Mouse (Mus musculus) kidney, adult 18-20 months (tissue): ENCODE measurements at regions not wholly inside any gene's neighbourhood (a gene's known extent, or its start where the extent isn't known, plus 50 kb on each side); places are given as distances from the start of the nearest gene placed in this dataset.

Source experiments
- DNase-seq: peaks from one replicate; pipeline ENCODE4 v3.0.0; 2021

- DNase-seq, result no peak
Observed at GRCm38 (mm10) chr11:93808431-93808830, 77.1 kb downstream of the Utp18 start.

DNA sequence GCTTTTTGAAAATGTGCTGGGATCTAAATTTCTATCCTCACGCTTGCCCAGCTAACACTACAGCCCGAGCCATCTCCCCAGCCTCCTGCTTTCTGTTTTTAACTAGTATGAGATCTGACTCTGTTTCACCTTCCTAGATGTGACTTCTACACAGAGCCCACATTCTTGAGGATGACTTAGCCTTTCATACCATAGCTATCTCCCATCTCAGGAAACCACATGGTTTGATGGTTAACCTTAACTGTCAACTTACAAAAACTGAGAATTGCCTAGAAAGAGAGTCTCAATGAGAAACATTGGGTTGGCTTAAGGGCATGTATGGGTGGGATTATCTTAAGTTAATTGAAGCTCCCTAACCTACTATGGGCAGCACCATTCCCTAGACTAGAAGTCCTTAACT is 78.4 kb downstream of the Utp18 start:
- no peak for DNase-seq

DNA sequence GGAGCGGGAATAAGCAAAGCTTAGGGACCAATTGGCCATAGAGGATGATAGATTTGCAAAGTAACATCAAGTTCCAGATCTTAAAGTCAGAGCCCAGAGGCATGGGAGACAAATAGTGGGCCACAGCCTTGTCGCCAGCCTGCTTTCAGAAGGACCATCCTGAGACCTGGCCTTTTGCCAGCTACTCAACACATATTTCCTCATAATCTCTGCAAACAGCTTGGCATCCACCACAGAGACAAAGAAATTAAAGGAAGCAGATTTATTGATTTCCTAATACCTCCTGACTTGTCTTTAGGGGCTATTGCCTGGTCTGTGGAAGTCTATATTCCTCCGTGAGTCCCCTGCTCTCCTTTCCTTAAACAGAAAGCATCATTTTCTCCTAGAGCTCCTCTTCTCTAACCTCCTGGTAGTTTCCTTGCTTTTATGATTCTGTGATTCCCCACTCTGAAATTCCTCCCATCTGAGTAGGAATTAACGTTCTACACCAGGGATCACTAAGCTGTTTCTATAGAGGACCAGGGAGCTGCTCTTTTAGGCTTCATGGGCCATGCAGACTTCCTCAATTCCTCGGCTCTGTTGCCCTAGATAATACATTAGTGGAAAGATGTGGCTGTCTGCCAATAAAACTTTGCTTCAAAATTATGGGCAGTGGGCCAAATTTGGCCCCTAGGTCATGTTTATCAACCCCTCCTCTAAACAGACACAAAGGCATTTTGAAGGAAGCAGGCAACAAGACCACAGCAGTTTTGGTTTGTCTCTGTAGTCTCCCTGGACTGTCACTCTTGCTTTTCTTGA is 114.2 kb downstream of the Utp18 start:
- DNase-seq, result no peak

DNA sequence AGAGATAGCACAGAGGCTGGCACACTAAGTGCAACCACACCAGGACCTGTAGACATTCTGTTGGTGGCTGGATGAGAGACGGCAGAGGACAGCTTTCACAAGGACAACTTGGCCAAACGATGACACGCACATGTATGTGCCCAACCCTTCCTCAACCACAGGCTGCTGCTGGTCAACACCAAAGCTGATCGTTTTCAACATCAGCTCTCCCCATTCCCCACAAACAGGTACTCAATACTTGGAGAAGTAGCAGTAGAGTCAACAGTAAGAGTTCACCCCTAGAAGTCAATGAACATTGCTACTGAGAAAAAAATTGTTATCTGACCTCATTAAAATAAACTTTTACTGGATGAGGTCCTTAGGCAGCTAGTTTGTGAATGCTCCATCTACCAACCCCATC is 119.6 kb downstream of the Utp18 start:
- DNase-seq, result no peak

DNA sequence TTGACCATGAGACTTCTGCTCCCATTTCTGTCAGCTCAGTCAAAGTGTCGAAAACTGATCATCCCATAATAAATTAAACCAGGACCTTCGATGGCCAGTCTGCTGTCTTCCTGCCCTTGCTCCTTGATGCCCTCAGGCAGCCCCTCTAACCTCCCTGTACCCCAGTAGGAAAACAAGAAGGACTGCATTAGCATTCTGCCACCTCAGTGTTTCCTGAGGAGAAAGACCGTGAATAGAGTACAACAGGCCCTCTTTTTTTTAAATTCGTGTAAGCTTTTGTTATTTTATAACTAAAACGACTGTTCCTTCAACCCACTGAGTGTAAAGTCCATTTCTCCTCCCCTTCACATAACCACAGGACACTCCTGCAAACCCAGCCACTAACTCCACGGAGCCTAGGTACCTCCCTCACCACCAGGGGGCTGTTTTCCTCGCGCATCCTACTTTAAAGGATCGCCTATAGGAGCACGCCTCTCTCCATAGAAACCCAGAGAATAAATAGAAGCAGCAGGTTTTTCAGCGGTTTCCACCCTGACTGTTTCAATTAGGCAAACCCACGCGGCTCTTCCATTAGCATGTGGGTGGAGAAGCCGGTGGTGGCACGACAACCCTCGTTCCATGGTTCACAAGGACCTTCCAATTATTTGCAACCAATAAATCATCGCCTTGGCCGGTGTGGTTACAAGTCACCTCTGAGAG is 122.6 kb downstream of the Utp18 start:
- peak; percentile 57 for DNase-seq

- DNase-seq, result no peak
Observed at GRCm38 (mm10) chr11:93757825-93758224, 127.7 kb downstream of the Utp18 start.

DNA sequence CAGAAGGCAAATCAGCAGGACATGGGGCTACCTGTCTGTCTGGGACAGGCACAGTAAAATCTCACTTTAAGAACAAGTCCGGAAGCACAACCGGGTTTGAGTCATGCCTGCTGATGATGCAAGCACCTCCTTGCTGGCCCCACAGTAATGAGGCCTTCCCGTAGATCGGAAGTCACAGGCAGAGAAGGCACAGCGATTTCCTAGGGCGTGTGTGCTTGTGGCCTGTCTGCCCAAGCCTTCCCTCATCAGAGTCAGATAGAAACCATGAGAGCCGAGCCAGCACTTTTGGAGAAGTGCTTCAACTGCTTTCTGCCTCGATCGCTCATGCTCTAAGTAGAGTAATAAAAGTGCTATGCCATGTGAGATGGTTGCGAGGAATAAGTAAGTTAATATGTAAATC is 148.9 kb downstream of the Utp18 start:
- DNase-seq, result no peak

DNA sequence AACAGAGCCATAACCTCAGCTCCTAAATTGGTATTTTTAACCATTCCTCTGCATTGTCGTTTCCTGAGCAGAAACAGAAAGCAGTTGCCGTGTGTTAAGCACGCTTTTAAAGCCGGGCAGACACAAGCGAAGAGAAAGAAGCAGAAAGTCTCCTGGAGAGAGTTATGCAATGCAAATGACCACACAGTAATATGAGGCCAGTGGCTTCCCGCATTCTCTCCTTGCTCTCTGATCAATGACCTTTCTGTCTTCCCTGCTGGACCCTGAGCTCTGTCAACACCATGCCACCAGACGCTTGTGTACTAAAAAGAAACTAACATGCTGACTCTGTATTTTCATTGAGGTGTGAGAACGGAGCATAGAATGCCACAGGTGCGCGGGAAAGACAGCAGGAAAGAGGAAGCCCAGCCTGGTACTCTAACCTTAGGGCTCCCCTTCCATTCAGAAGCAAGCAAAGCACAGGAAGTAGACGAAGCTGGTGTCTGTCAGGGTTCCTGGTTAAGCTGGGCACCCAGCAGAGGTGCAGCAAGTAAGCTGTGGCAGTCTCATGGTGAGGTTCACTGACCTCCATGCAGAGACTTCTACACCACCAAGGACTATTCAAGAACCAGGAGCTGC is 151.9 kb downstream of the Utp18 start:
- DNase-seq, result no peak

GRCm38 (mm10) chr11:93729119-93729518 is 156.4 kb downstream of the Utp18 start:
- DNase-seq, result peak; percentile 14

DNA sequence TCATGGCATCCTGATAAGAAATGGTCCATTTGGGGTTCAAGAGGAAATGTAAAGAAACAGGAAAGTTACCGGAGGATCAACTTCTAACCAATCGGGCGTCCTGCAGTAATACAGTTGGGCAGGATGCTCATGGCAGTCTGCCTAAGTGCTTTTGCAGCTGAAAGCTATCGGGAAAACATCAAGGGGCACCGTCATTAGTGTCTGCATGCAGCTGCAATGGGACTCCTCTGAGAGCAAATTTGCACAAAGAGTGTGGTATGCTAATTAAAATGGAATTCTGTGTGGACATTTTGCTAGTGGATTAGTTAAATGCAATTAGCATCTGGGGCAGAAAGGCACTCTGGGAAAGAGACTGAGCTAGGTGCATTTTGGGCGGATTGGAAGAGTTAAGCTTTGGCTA is 160.3 kb downstream of the Utp18 start:
- DNase-seq, result no peak

DNA sequence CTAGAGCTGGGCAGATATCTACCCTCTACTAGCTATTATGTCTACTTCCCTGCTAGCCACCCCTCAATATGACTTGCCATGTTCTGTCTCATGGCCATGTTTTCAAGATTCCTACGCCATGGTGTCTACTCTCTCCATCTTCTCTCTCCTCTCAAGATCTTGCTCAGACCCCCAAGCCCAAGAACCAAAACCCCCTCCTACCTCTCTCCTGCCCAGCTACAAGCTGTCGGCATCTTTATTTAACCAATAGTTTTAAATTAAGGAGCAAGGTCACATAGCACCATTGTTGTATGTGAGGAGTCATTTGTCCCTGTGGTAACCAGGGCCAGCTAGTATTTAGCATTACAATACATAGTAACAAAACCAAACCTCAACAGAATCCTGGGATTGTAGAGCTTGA is 166.4 kb downstream of the Utp18 start:
- DNase-seq, result no peak

DNA sequence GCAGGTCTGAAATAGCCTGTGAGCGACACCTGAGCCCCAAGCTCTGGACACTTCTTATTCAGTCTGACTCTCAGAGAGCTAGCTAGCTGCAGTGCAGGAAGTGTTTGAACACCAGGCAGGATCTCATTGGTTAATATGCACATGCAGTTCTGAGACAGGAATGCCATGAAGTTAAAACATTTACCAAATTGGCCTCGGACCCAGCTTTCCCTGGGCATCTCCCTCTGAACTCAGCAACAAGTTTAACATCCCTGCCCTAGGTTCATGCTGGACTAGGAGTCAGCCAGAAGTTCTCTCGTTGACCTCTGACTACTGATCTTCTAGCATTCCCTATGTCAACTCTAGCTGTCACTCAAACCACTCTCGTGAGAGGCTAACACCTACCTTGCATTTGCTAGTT is 175.9 kb downstream of the Utp18 start:
- peak; percentile 36 for DNase-seq

DNA sequence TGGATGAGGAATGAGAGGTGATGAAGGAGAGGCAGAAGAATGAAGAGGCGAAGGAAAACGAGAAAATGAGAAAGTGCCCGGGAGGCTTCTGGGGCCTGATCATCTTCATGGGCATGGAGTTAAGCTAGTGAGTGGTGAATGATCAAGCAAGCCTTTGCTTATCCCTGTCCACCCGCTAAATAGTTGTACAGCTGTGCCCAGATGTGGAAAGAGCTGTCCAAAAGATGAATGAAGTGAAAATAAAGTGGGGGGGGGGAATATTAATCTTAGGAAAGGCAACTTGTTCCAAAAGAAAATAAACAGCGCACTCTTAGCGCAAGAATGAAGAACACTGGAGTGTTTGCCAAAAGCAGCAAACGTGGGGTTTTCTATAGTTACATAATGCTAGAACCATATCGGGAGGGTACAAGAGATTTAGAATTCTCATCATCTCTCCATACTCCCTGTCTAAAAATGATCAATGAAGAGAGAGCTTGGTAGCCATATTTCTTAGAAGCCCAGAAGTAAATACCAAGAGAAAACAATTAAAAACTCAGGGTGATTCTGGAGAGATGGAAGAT is 188.5 kb downstream of the Utp18 start:
- no peak for DNase-seq

DNA sequence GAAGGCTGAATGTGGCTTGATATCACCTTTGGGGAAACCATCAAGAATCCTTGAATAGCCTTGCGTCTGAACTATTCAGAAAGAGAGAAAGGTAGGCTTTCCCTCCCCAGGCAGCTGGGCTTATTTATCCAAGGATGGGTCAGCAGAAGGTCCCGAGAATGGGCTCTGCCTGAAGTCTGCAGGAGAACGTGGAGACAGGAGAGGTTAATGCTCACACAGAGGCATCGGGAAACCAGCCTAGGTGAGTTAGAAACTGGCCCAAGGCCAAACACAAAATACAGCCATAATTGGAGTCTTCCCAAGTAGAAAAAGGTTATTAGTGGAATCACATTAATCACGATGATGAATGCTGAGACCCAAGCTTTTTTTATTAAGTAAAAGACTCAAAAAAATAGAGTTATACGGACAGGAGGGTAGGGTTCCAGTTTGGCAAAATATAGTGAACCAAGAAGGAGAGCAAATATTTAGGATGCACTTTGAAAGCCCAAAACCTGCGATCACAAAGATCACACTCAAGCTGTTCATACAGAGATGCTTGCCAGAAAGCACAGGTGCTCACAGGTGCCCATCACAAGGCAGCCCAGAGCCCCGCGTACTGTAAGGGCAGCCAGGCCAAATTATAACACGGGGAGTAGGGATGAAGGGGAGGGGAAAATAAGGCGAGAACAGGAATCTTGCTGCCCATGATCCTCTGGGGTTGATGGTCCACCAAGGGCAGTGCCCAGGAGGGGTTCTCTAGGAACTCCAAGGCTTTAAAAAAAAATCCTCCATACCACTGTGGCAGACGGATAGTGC is 189.3 kb downstream of the Utp18 start:
- no peak for DNase-seq

DNA sequence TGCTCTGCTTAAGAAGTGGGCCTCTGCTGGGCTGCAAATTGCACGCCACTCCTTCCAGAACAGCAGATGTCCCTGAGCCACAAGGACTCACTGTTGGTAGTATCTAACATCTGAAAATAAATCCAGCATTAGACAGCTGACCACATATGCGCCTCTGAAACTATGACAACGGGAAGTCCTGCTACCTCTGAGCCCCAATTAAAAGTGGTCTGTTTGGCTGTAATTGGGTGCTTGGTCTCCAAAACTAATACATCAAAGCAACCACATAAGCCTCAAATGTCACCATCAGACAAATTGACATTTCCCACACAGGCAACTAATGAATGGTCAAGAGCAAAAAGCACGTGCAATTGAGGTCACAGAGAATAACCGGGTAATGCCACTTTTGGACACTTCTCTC is 201.9 kb downstream of the Utp18 start:
- DNase-seq, result no peak

- DNase-seq, result no peak
Observed at GRCm38 (mm10) chr11:93676299-93676698, 209.3 kb downstream of the Utp18 start.

DNA sequence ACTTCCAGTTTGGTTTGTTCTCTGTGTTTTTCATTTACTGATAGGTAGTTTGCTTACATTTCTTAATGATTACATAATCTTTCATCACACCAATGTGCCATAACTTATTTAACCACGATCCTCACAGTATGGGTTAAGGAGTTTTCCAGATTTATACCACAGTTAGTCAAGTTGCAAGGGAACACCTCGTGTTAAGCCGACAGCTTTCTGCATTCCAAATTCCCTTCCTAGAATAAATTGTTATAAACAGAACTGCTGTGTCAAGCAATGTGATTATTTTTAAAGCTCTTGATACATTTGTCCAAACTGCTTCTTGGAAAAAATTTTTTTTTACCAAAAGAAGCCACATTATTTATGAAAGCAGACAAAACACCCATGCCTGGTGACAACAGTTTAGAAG is 213.5 kb downstream of the Utp18 start:
- no peak for DNase-seq

DNA sequence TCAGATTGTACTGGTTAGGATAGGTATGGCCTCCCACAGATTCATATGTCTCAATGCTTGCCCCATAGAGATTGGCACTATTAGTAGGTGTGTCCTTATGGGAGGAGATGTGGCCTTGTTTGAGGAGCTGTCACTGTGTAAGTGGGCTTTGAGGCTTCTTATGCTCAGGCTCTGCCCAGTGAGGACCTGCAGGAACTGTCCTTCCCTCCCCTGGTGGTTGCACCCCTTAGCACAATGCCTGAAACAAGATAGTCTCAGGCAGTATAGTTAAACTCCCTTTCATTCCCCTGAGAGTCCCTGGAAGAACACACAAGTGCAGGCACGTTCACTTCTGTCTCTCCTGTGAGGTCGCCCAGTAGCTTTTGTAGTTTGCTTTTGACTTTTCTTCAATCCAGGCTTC is 223.9 kb downstream of the Utp18 start:
- DNase-seq, result no peak

GRCm38 (mm10) chr11:93660379-93660778 is 225.2 kb downstream of the Utp18 start:
- DNase-seq, result no peak

GRCm38 (mm10) chr11:93658719-93659118 is 226.8 kb downstream of the Utp18 start:
- DNase-seq, result no peak

- no peak for DNase-seq
Observed at GRCm38 (mm10) chr11:93655602-93656239, 229.8 kb downstream of the Utp18 start.

- DNase-seq, result no peak
Observed at GRCm38 (mm10) chr11:93653401-93653800, 232.2 kb downstream of the Utp18 start.
